Mouse (Mus musculus): ENCODE results near the gene Tmem131.

DNA sequence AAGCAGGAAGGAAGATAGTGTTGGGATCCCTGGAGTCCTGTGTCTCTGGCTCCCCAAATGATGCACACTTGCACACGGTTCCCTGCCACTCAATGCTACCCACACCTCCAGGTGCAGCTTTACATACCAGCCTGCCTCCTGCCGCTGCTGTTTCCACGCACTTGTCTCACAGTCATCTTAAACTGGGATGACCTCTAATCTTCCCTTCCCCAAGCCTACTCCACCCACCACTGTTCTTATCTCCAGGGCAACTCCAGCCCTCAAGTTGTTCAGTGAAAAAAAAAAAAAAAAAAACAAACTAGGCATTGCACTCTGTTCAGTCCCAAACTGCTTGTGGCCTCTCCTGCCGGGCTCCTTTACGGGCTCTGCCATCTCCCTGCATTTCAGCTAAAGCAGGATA is at the start of gene Tmem131:
- TF ChIP-seq POLR2A (IDR thresholded peaks at IDR 0.05; ENCODE audit: insufficient read depth, low read length) (no peak), CTCF (IDR thresholded peaks at IDR 0.05; ENCODE audit: low read depth, low read length) (no peak)
